Mouse (Mus musculus) embryonic facial prominence, embryonic 11.5 days (tissue): ENCODE data around the gene Fam19a2. TPM values are rescaled to one million over a fixed set of nuclear protein-coding genes. Genes with fewer than 3 reads are reported as not detected.

ENCODE experiments used
- ATAC-seq: fragments of 200-750 bp; cut with Nextera tagmentation; replicated peaks from 2 replicates; pipeline ENCODE4 v1.8.0; 2017; ENCODE audit warnings: low read depth; ENCODE audit not compliant: insufficient number of reproducible peaks, low FRiP score, low TSS enrichment
- DNase-seq: peaks from one replicate; pipeline ENCODE4 v3.0.0-alpha.2; 2015; ENCODE audit warnings: low spot score
- H3K27ac ChIP-seq: fragments of 300-500 bp; sonication (generic); replicated peaks from 2 replicates; pipeline ENCODE4 v1.5.1; 2014; ENCODE audit warnings: mild to moderate bottlenecking, low read depth, low read length, control low read depth
- H3K27me3 ChIP-seq: fragments of 300-500 bp; sonication (generic); 2 replicates; pipeline ENCODE4 v1.6.1; 2014; ENCODE audit warnings: mild to moderate bottlenecking, low read length, moderate library complexity, mixed read lengths; ENCODE audit not compliant: control insufficient read depth, insufficient read depth
- H3K36me3 ChIP-seq: fragments of 300-500 bp; sonication (generic); replicated peaks from 2 replicates; pipeline ENCODE4 v1.6.1; 2014; ENCODE audit warnings: low read depth, mild to moderate bottlenecking, low read length, moderate library complexity, mixed read lengths; ENCODE audit not compliant: control insufficient read depth, insufficient read depth
- H3K4me1 ChIP-seq: fragments of 300-500 bp; sonication (generic); 2 replicates; pipeline ENCODE4 v1.6.1; 2014; ENCODE audit warnings: low read length, mixed read lengths; ENCODE audit not compliant: control insufficient read depth, insufficient read depth
- H3K4me2 ChIP-seq: fragments of 300-500 bp; sonication (generic); 2 replicates; pipeline ENCODE4 v1.6.1; 2014; ENCODE audit warnings: low read depth, mild to moderate bottlenecking, control low read depth, low read length, moderate library complexity
- H3K4me3 ChIP-seq: fragments of 300-500 bp; sonication (generic); 2 replicates; pipeline ENCODE4 v1.5.1; 2014; ENCODE audit warnings: low read depth, low read length, control low read depth
- H3K9ac ChIP-seq: fragments of 300-500 bp; sonication (generic); replicated peaks from 2 replicates; pipeline ENCODE4 v1.6.1; 2014; ENCODE audit warnings: mild to moderate bottlenecking, control low read depth, low read length
- H3K9me3 ChIP-seq: fragments of 300-500 bp; sonication (generic); replicated peaks from 2 replicates; pipeline ENCODE4 v1.6.1; 2016; ENCODE audit warnings: mild to moderate bottlenecking, low read length, inconsistent platforms, mixed read lengths; ENCODE audit not compliant: control insufficient read depth
- WGBS: fragments of 180-500 bp; shearing (Covaris S2); extraction: QIAGEN DNeasy Blood & Tissue Kit; methylation state at CpG from one replicate; pipeline ENCODE4 v1.1.7; 2014; 5-methylcytosine and 5-hydroxymethylcytosine counted together
- polyA plus RNA-seq: library from polyadenylated mRNA; unstranded; fragments of >200 nt; fragmentation: Nextera tagmentation; extraction: Ambion mirVana; gene quantifications from 2 replicates; pipeline ENCODE4 v1.2.1, GENCODE M21; 2014

The Fam19a2 gene
- polyA plus RNA-seq, 1 experiment from 2014 or later = 8.2 TPM

GRCm38 (mm10) chr10:123753996-123754395 is 490.2 kb downstream of the Fam19a2 start:
- no peak overlapping the region for H3K4me3 ChIP-seq
- H3K9ac ChIP-seq = no peak overlapping the region
- no peak for DNase-seq
- no peaks in the 10 kb centered on the region for H3K36me3 ChIP-seq
- no peaks in the 10 kb centered on the region for H3K4me1 ChIP-seq
- H3K9me3 ChIP-seq = no peaks in the 10 kb centered on the region
- no peak for ATAC-seq
- H3K27me3 ChIP-seq = no peaks in the 10 kb centered on the region
- H3K27ac ChIP-seq = no peak overlapping the region
- H3K4me2 ChIP-seq = no peak overlapping the region
- WGBS = 94% methylated on average over 4 of the region's 4 CpGs

DNA sequence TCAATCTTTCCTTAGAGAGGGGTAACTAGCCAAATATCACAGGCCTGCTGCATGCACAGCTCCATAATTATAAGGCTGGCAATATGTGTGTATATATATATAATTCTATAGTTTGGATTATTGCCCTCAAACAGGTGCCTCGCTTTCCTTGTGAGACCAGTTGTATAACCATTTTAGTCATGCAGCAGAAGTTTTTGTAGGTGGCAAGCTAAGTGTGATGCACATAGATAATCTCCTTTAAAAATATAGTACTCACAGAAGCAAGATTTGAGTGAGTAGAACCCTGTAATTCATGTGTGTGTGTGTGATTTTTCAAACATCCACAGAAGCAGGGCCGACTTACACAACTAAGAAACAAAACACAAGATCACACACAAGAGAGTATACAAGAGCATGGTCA is 525.6 kb downstream of the Fam19a2 start:
- Histone ChIP-seq H3K4me2 (no peak overlapping the region), H3K9me3 (no peaks in the 10 kb centered on the region), H3K36me3 (no peaks in the 10 kb centered on the region), H3K27me3 (no peaks in the 10 kb centered on the region), H3K9ac (no peak overlapping the region), H3K4me3 (no peak overlapping the region), H3K4me1 (no peaks in the 10 kb centered on the region), H3K27ac (no peak overlapping the region)
- ATAC-seq (no peak), DNase-seq (no peak)
- WGBS = 91% methylated on average over 2 of the region's 2 CpGs

Other genes starting within 250 kb of the Fam19a2 start
- gene Mon2, start 187.5 kb upstream of the Fam19a2 start, polyA plus RNA-seq = 24.8 and 28.6 TPM in 2 replicates
- 76.8 and 81.2 TPM in 2 replicates for gene Usp15, start 67.0 kb upstream of the Fam19a2 start, polyA plus RNA-seq